Mouse (Mus musculus) spleen, adult 2 months (tissue): Measurements from ENCODE around the gene Hprt. TPM values are rescaled to one million over a fixed set of nuclear protein-coding genes. Genes with fewer than 3 reads are reported as not detected.

Experiments used
- DNase-seq, 2 experiments: peaks; one replicate each; pipeline versions ENCODE4 v3.0.0 to v3.0.0-alpha.2; 2012 to 2021; ENCODE audit warnings: low spot score in 2 of 2, low read depth in 1 of 2
- H3K27ac ChIP-seq: fragments of 200-500 bp; 2 replicates; pipeline ENCODE4 v1.5.1; 2012; ENCODE audit warnings: low read length, inconsistent platforms; ENCODE audit not compliant: insufficient read depth
- H3K27me3 ChIP-seq: fragments of 200-500 bp; 2 replicates; pipeline ENCODE4 v1.6.1; 2012; ENCODE audit warnings: mild to moderate bottlenecking, moderate library complexity, low read length, inconsistent platforms; ENCODE audit not compliant: control insufficient read depth, insufficient read depth
- H3K36me3 ChIP-seq: fragments of 200-500 bp; 2 replicates; pipeline ENCODE4 v1.6.1; 2012; ENCODE audit warnings: mild to moderate bottlenecking, low read length, inconsistent platforms; ENCODE audit not compliant: control insufficient read depth, insufficient read depth
- H3K4me1 ChIP-seq: fragments of 200-500 bp; 2 replicates; pipeline ENCODE4 v1.6.1; 2011; ENCODE audit warnings: inconsistent platforms; ENCODE audit not compliant: control insufficient read depth, insufficient read depth, insufficient read length
- H3K4me3 ChIP-seq: fragments of 200-500 bp; 2 replicates; pipeline ENCODE4 v1.5.1; 2011; ENCODE audit warnings: mild to moderate bottlenecking, inconsistent platforms; ENCODE audit not compliant: insufficient read depth, insufficient read length; ENCODE audit errors: extremely low read depth
- CTCF ChIP-seq: fragments of 200-500 bp; IDR thresholded peaks from 2 replicates; pipeline ENCODE4 v1.5.1; 2011; ENCODE audit warnings: mild to moderate bottlenecking, inconsistent platforms; ENCODE audit not compliant: insufficient read depth, insufficient read length, insufficient replicate concordance; ENCODE audit errors: extremely low read depth
- POLR2A ChIP-seq: fragments of 200-500 bp; IDR thresholded peaks from 2 replicates; pipeline ENCODE4 v1.6.1; 2011; ENCODE audit warnings: low read depth, low read length, inconsistent platforms
- WGBS: fragments of 180-500 bp; shearing (Covaris S2); methylation state at CpG from one replicate; pipeline ENCODE4 v1.1.7; 2018; 5-methylcytosine and 5-hydroxymethylcytosine counted together
- polyA plus RNA-seq: library from polyadenylated mRNA; depleted of rRNA; stranded (reverse); fragments of >200 nt; gene quantifications from 2 replicates; pipeline ENCODE4 v1.2.3, GENCODE M21; 2012; rRNA removed

The Hprt gene
- polyA plus RNA-seq, 1 experiment = 6.1 TPM

DNA sequence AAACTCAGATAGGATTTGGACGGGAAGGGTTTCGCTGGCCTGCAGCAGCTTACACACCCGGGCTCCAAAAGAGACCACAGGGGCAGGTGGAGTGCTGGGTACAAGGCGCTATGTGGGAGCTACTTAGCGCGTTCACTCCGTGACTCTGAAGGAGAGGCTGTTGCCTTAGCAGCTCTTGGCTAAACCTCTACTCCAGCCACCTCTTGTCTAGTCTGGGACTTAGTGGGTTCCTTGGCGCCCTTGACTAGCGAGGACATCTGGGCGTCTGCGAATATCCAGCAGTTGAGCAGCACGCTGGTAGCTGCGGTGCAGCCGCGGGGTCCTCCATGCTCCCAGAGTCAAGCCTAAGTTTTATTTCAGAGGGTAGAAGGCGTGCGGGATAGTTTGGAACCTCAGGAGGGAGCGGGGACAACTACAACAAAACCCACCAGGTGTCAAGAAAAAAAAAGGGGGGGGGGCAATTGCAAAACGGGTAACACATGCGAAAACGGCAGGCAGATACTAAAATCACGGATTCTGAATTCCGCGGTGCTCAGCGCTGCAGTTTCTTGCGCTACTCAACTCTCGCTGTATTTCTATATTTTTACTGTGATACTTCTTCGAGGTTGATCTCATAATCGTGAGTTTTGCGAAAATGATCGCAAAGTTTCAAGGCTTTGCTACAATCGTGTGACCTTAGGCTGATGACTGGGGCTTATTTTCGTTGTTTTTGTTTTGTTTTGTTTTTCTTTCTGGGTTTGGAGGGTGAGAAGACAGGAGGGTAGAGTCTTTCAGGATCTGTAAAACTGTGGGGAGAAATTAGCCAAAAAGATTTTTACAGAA lies 70.7 kb downstream of the Hprt start:
- H3K4me3 ChIP-seq = peak overlapping the region; percentile 48
- H3K36me3 ChIP-seq = no peaks in the 10 kb centered on the region
- 23% methylated on average over 33 of the region's 33 CpGs for WGBS
- H3K27me3 ChIP-seq = 0 out of 2 replicates have a peak, but pooled peaks cover 3% of the 10 kb centered on the region
- H3K27ac ChIP-seq = no peak overlapping the region
- DNase-seq = no peak
- H3K4me1 ChIP-seq = no peaks in the 10 kb centered on the region; the same call in 1 of the 2 replicates
- TF ChIP-seq CTCF = no peak
- no peak for TF ChIP-seq POLR2A

DNA sequence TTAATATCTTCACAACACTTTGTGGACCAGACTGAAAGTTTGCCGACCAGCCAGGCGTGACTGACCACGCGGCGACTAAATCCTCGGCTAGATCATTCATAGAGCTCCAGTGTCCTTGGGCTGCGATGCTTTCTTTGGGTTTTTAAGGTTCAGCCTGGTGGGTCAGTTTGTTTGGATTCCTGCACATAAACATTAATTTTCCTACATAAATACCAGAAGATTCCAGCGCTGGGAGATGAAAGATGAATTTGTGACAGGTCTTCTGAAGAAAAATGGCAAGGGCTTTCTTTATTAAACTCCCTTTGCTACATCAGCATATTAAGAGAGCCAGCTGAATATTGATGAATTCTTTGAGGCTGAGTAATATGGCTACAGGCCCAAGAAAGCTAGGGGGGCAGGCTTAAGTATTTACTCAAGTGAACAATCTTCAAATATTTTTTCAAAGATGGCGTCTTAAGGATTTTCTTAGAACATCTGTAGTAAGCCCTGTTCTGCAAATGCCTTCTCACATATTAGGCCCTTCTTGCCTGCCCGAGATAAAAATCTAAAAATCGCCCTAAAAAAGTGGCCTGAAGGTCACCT lies 71.6 kb downstream of the Hprt start:
- H3K27ac ChIP-seq = no peak overlapping the region
- H3K4me3 ChIP-seq = no peak overlapping the region
- no peaks in the 10 kb centered on the region for H3K36me3 ChIP-seq
- no peak for DNase-seq
- 44% methylated on average over 11 of the region's 11 CpGs for WGBS
- 0 out of 2 replicates have a peak, but pooled peaks cover 3% of the 10 kb centered on the region for H3K27me3 ChIP-seq
- H3K4me1 ChIP-seq = no peaks in the 10 kb centered on the region
- no peak for TF ChIP-seq CTCF
- TF ChIP-seq POLR2A = no peak

DNA sequence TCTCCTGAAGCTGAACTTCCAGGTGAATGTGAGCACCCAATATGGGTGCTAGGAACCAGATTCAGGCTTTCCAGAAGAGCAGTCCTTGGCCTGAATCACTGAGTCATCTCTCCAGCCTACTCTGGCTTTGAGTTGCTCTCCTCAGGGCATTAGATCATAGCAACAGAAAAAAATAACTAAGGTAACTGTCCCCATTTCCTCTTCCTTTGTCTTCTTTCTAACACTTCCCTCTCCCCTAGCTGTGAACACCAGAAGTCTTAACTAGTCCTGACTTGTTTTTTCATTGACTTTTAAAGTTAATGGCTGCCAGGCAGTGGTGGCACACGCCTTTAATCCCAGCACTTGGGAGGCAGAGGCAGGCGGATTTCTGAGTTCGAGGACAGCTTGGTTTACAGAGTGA lies 76.5 kb downstream of the Hprt start:
- H3K27ac ChIP-seq = no peak overlapping the region
- H3K4me1 ChIP-seq = no peaks in the 10 kb centered on the region
- H3K36me3 ChIP-seq = no peaks in the 10 kb centered on the region
- TF ChIP-seq CTCF (no peak), POLR2A (no peak)
- no peak overlapping the region for H3K4me3 ChIP-seq
- H3K27me3 ChIP-seq = no peaks in the 10 kb centered on the region
- no peak for DNase-seq
- 93% methylated on average over 3 of the region's 3 CpGs for WGBS

Other genes with a start within 250 kb of the Hprt start
- gene Ccdc160, start 196.9 kb upstream of the Hprt start, polyA plus RNA-seq = not detected in 2 replicates
- gene Phf6, start 75.9 kb upstream of the Hprt start, polyA plus RNA-seq = 1.4 and 1.5 TPM in 2 replicates